Mouse (Mus musculus): ENCODE data around the gene Dspp. TPM values are rescaled to one million over a fixed set of nuclear protein-coding genes. Genes with fewer than 3 reads are reported as not detected.

Dspp gene
- polyA plus RNA-seq, 1 experiment from 2014 or later, result not detected

- 76% methylated on average over 4 of the region's 4 CpGs for WGBS
- no peaks in the 10 kb centered on the region for H3K27me3 ChIP-seq (replicated peaks)
- H3K27ac ChIP-seq (ENCODE audit: poor library complexity, severe bottlenecking), result no peak overlapping the region
- H3K9ac ChIP-seq, result no peak overlapping the region
- H3K4me2 ChIP-seq, result no peak overlapping the region
- ATAC-seq (ENCODE audit: insufficient number of reproducible peaks, low FRiP score), result no peak
- H3K9me3 ChIP-seq (replicated peaks), result no peaks in the 10 kb centered on the region
- no peaks in the 10 kb centered on the region for H3K36me3 ChIP-seq
- no peak overlapping the region for H3K4me3 ChIP-seq
- no peaks in the 10 kb centered on the region for H3K4me1 ChIP-seq (replicated peaks)
Observed at GRCm38 (mm10) chr5:104144057-104144456, 26.5 kb upstream of the Dspp start.

- no peaks in the 10 kb centered on the region for H3K27me3 ChIP-seq (replicated peaks)
- 60% methylated on average over 7 of the region's 7 CpGs for WGBS
- ATAC-seq (ENCODE audit: insufficient number of reproducible peaks, low FRiP score), result no peak
- H3K9ac ChIP-seq, result no peak overlapping the region
- no peak overlapping the region for H3K27ac ChIP-seq (ENCODE audit: poor library complexity, severe bottlenecking)
- H3K9me3 ChIP-seq (replicated peaks), result peaks cover 5% of the 10 kb centered on the region; the same call in 1 of the 2 replicates
- H3K4me2 ChIP-seq, result no peak overlapping the region
- no peaks in the 10 kb centered on the region for H3K36me3 ChIP-seq
- no peaks in the 10 kb centered on the region for H3K4me1 ChIP-seq (replicated peaks)
- H3K4me3 ChIP-seq, result no peak overlapping the region
Observed at GRCm38 (mm10) chr5:104149349-104149748, 21.2 kb upstream of the Dspp start.

GRCm38 (mm10) chr5:104150196-104150595 lies 20.3 kb upstream of the Dspp start:
- Histone ChIP-seq H3K27me3 (replicated peaks) (no peaks in the 10 kb centered on the region), H3K9ac (no peak overlapping the region), H3K27ac (ENCODE audit: poor library complexity, severe bottlenecking) (no peak overlapping the region), H3K9me3 (replicated peaks) (peaks cover 5% of the 10 kb centered on the region; the same call in 1 of the 2 replicates), H3K4me1 (replicated peaks) (no peaks in the 10 kb centered on the region), H3K4me2 (no peak overlapping the region), H3K4me3 (no peak overlapping the region), H3K36me3 (no peaks in the 10 kb centered on the region)
- 81% methylated on average over 6 of the region's 6 CpGs for WGBS
- no peak for ATAC-seq (ENCODE audit: insufficient number of reproducible peaks, low FRiP score)

- Histone ChIP-seq H3K4me1 (replicated peaks) (no peaks in the 10 kb centered on the region), H3K4me2 (no peak overlapping the region), H3K9ac (no peak overlapping the region), H3K4me3 (no peak overlapping the region), H3K9me3 (replicated peaks) (no peaks in the 10 kb centered on the region), H3K36me3 (no peaks in the 10 kb centered on the region), H3K27me3 (replicated peaks) (no peaks in the 10 kb centered on the region), H3K27ac (ENCODE audit: poor library complexity, severe bottlenecking) (no peak overlapping the region)
- no peak for ATAC-seq (ENCODE audit: insufficient number of reproducible peaks, low FRiP score)
- WGBS, result 73% methylated on average over 7 of the region's 7 CpGs
Observed at GRCm38 (mm10) chr5:104157701-104158100, 12.8 kb upstream of the Dspp start.

GRCm38 (mm10) chr5:104158332-104159052 lies 12.0 kb upstream of the Dspp start:
- no peaks in the 10 kb centered on the region for H3K9me3 ChIP-seq (replicated peaks)
- H3K27me3 ChIP-seq (replicated peaks), result no peaks in the 10 kb centered on the region
- WGBS, result 69% methylated on average over 7 of the region's 7 CpGs
- no peak overlapping the region for H3K9ac ChIP-seq
- no peak overlapping the region for H3K4me3 ChIP-seq
- ATAC-seq (ENCODE audit: insufficient number of reproducible peaks, low FRiP score), result no peak
- no peaks in the 10 kb centered on the region for H3K36me3 ChIP-seq
- no peak overlapping the region for H3K27ac ChIP-seq (ENCODE audit: poor library complexity, severe bottlenecking)
- H3K4me1 ChIP-seq (replicated peaks), result no peaks in the 10 kb centered on the region
- no peak overlapping the region for H3K4me2 ChIP-seq

- H3K36me3 ChIP-seq, result no peaks in the 10 kb centered on the region
- WGBS, result 87% methylated on average over 3 of the region's 3 CpGs
- H3K27ac ChIP-seq (ENCODE audit: poor library complexity, severe bottlenecking), result no peak overlapping the region
Observed at GRCm38 (mm10) chr5:104160581-104160980, 9.9 kb upstream of the Dspp start.

GRCm38 (mm10) chr5:104161390-104161789 lies 9.1 kb upstream of the Dspp start:
- H3K9me3 ChIP-seq (replicated peaks), result no peaks in the 10 kb centered on the region
- H3K36me3 ChIP-seq, result no peaks in the 10 kb centered on the region
- ATAC-seq (ENCODE audit: insufficient number of reproducible peaks, low FRiP score), result no peak
- H3K27me3 ChIP-seq (replicated peaks), result no peaks in the 10 kb centered on the region
- no peak overlapping the region for H3K27ac ChIP-seq (ENCODE audit: poor library complexity, severe bottlenecking)
- no peaks in the 10 kb centered on the region for H3K4me1 ChIP-seq (replicated peaks)
- no peak overlapping the region for H3K4me3 ChIP-seq
- 45% methylated on average over 1 of the region's 1 CpGs for WGBS
- no peak overlapping the region for H3K4me2 ChIP-seq
- no peak overlapping the region for H3K9ac ChIP-seq

More at GRCm38 (mm10) chr5:104160581-104160980, 9.9 kb upstream of the Dspp start:
- no peaks in the 10 kb centered on the region for H3K9me3 ChIP-seq (replicated peaks)
- ATAC-seq (ENCODE audit: insufficient number of reproducible peaks, low FRiP score), result no peak
- H3K4me2 ChIP-seq, result no peak overlapping the region
- no peak overlapping the region for H3K4me3 ChIP-seq
- H3K4me1 ChIP-seq (replicated peaks), result no peaks in the 10 kb centered on the region
- H3K9ac ChIP-seq, result no peak overlapping the region
- H3K27me3 ChIP-seq (replicated peaks), result no peaks in the 10 kb centered on the region

- no peak overlapping the region for H3K4me3 ChIP-seq
Observed at GRCm38 (mm10) chr5:104163536-104163935, 7.0 kb upstream of the Dspp start.

GRCm38 (mm10) chr5:104173094-104173493 lies 2.6 kb downstream of the Dspp start:
- H3K27me3 ChIP-seq (replicated peaks), result no peaks in the 10 kb centered on the region
- no peak overlapping the region for H3K4me2 ChIP-seq
- H3K27ac ChIP-seq (ENCODE audit: poor library complexity, severe bottlenecking), result no peak overlapping the region
- 82% methylated on average over 6 of the region's 6 CpGs for WGBS
- no peak overlapping the region for H3K9ac ChIP-seq
- no peak for ATAC-seq (ENCODE audit: insufficient number of reproducible peaks, low FRiP score)
- no peak overlapping the region for H3K4me3 ChIP-seq
- H3K36me3 ChIP-seq, result no peaks in the 10 kb centered on the region
- no peaks in the 10 kb centered on the region for H3K4me1 ChIP-seq (replicated peaks)
- H3K9me3 ChIP-seq (replicated peaks), result peaks cover 14% of the 10 kb centered on the region

More at GRCm38 (mm10) chr5:104163536-104163935, 7.0 kb upstream of the Dspp start:
- ATAC-seq (ENCODE audit: insufficient number of reproducible peaks, low FRiP score), result no peak
- Histone ChIP-seq H3K36me3 (no peaks in the 10 kb centered on the region), H3K9ac (no peak overlapping the region), H3K9me3 (replicated peaks) (no peaks in the 10 kb centered on the region), H3K27ac (ENCODE audit: poor library complexity, severe bottlenecking) (no peak overlapping the region), H3K4me1 (replicated peaks) (no peaks in the 10 kb centered on the region), H3K27me3 (replicated peaks) (no peaks in the 10 kb centered on the region), H3K4me2 (no peak overlapping the region)
- WGBS, result 79% methylated on average over 4 of the region's 4 CpGs

- H3K4me2 ChIP-seq, result no peak overlapping the region
- 75% methylated on average over 1 of the region's 1 CpGs for WGBS
Observed at GRCm38 (mm10) chr5:104183743-104184142, 13.2 kb downstream of the Dspp start.

GRCm38 (mm10) chr5:104187281-104187680 lies 16.8 kb downstream of the Dspp start:
- H3K4me1 ChIP-seq (replicated peaks), result no peaks in the 10 kb centered on the region
- 71% methylated on average over 3 of the region's 3 CpGs for WGBS

More at GRCm38 (mm10) chr5:104183743-104184142, 13.2 kb downstream of the Dspp start:
- no peak overlapping the region for H3K9ac ChIP-seq
- ATAC-seq (ENCODE audit: insufficient number of reproducible peaks, low FRiP score), result no peak
- no peaks in the 10 kb centered on the region for H3K4me1 ChIP-seq (replicated peaks)
- H3K27ac ChIP-seq (ENCODE audit: poor library complexity, severe bottlenecking), result no peak overlapping the region
- H3K4me3 ChIP-seq, result no peak overlapping the region
- peaks cover 27% of the 10 kb centered on the region for H3K9me3 ChIP-seq (replicated peaks)
- no peaks in the 10 kb centered on the region for H3K27me3 ChIP-seq (replicated peaks)
- no peaks in the 10 kb centered on the region for H3K36me3 ChIP-seq

GRCm38 (mm10) chr5:104195086-104195485 lies 24.6 kb downstream of the Dspp start:
- WGBS, result 89% methylated on average over 1 of the region's 1 CpGs
- H3K4me1 ChIP-seq (replicated peaks), result no peaks in the 10 kb centered on the region

More at GRCm38 (mm10) chr5:104187281-104187680, 16.8 kb downstream of the Dspp start:
- no peak overlapping the region for H3K27ac ChIP-seq (ENCODE audit: poor library complexity, severe bottlenecking)
- H3K9ac ChIP-seq, result no peak overlapping the region
- no peak for ATAC-seq (ENCODE audit: insufficient number of reproducible peaks, low FRiP score)
- H3K4me2 ChIP-seq, result no peak overlapping the region
- no peaks in the 10 kb centered on the region for H3K27me3 ChIP-seq (replicated peaks)
- no peak overlapping the region for H3K4me3 ChIP-seq
- H3K36me3 ChIP-seq, result no peaks in the 10 kb centered on the region
- H3K9me3 ChIP-seq (replicated peaks), result peaks cover 18% of the 10 kb centered on the region; the same call in 1 of the 2 replicates

More at GRCm38 (mm10) chr5:104195086-104195485, 24.6 kb downstream of the Dspp start:
- H3K27me3 ChIP-seq (replicated peaks), result no peaks in the 10 kb centered on the region
- no peak overlapping the region for H3K4me3 ChIP-seq
- no peak overlapping the region for H3K27ac ChIP-seq (ENCODE audit: poor library complexity, severe bottlenecking)
- H3K9me3 ChIP-seq (replicated peaks), result peaks cover 4% of the 10 kb centered on the region; the same call in 1 of the 2 replicates
- H3K4me2 ChIP-seq, result no peak overlapping the region
- no peak for ATAC-seq (ENCODE audit: insufficient number of reproducible peaks, low FRiP score)
- H3K36me3 ChIP-seq, result no peaks in the 10 kb centered on the region
- H3K9ac ChIP-seq, result no peak overlapping the region
